Mouse (Mus musculus): Measurements from ENCODE around the gene Fam53b. TPM values are rescaled to one million over a fixed set of nuclear protein-coding genes. Genes with fewer than 3 reads are reported as not detected.

Gene Fam53b
- total and polyA plus RNA-seq, 3 experiments, result 15.6 to 30.9 (median 22.1) TPM

DNA sequence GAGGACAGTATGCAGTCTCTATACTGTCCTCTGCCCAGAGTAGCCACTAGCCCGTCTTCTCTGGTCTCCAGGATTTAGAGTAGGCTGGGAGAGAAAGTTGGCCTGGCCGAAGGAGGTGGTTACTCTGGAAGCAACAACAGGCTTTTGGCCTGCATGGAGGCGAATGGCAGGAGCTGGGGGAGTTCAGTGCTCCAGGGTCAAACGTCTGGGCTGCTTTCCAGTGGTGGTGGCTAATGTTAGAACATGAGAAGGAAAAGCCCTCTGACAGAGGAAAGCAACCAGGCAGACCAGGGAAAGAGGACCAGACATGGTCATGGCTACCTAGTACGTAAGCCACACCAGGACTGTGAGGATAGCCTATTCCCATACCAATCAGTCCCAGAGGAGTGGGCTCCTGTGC, 38.4 kb downstream of the Fam53b start:
- DNase-seq (ENCODE audit: extremely low read depth), result no peak
- Histone ChIP-seq H3K27ac (ENCODE audit: insufficient read depth, low read depth) (no peak overlapping the region), H3K4me1 (ENCODE audit: control insufficient read depth in 1 of 2, insufficient read depth in 2 of 2) (peaks cover 11 to 56% of the 10 kb centered on the region in 2 experiments), H3K36me3 (replicated peaks in 1 of 2; ENCODE audit: control insufficient read depth in 1 of 2, insufficient read depth in 1 of 2, low read length in 1 of 2) (peaks cover 71 to 98% of the 10 kb centered on the region in 2 experiments), H3K79me2 (replicated peaks; ENCODE audit: control insufficient read depth, extremely low read depth, insufficient read depth, poor library complexity, severe bottlenecking) (peaks cover 8% of the 10 kb centered on the region; the same call in 1 of the 2 replicates), H3K4me3 (replicated peaks in 1 of 3; ENCODE audit: low read depth in 2 of 3, low read length in 2 of 3, poor library complexity in 1 of 3) (no peak overlapping the region), H3K27me3 (replicated peaks) (no peaks in the 10 kb centered on the region), H3K9ac (ENCODE audit: insufficient read depth, low read depth) (no peak overlapping the region), H3K9me3 (replicated peaks; ENCODE audit: low read length) (no peaks in the 10 kb centered on the region), H3K4me2 (ENCODE audit: insufficient read depth, low read depth, poor library complexity, severe bottlenecking) (no peak overlapping the region)
- dilution Hi-C loops (cut with MboI; ENCODE audit: extremely low pct_ligation_motif_present, extremely low pct_unique_long_range_greater_than_20kb, low sequenced_read_pairs) (no loop called here), in situ Hi-C loops (cut with MboI; ENCODE audit: low pct_ligation_motif_present, low pct_unique_long_range_greater_than_20kb, low sequenced_read_pairs) (no loop called here)
- no peak for TF ChIP-seq ETS1 (conservative IDR thresholded peaks at IDR 0.05; ENCODE audit: low read depth, low read length)
- no peak for TF ChIP-seq ZNF384 (IDR thresholded peaks at IDR 0.05; ENCODE audit: low read depth, low read length)
- no peak for TF ChIP-seq MYC (IDR thresholded peaks at IDR 0.05; ENCODE audit: low read depth, low read length)
- TF ChIP-seq RAD21 (IDR thresholded peaks at IDR 0.05; ENCODE audit: low read depth, low read length), result no peak
- no peak for TF ChIP-seq E2F4 (IDR thresholded peaks at IDR 0.05; ENCODE audit: insufficient replicate concordance, low read depth, low read length)
- no peak for TF ChIP-seq HCFC1 (IDR thresholded peaks at IDR 0.05; ENCODE audit: low read depth, low read length)
- no peak for TF ChIP-seq USF1 (IDR thresholded peaks at IDR 0.05; ENCODE audit: low read depth, low read length)
- no peak for TF ChIP-seq CTCF (conservative IDR thresholded peaks at IDR 0.05 in 1 of 2, IDR thresholded peaks at IDR 0.05 in 1 of 2; ENCODE audit: low read depth in 2 of 2, low read length in 2 of 2)
- no peak for TF ChIP-seq JUND (conservative IDR thresholded peaks at IDR 0.05; ENCODE audit: low read depth, low read length)
- no peak for TF ChIP-seq RCOR1 (conservative IDR thresholded peaks at IDR 0.05; ENCODE audit: low read depth, low read length)
- TF ChIP-seq MXI1 (IDR thresholded peaks at IDR 0.05; ENCODE audit: low read depth, low read length), result no peak
- no peak for TF ChIP-seq TCF12 (IDR thresholded peaks at IDR 0.05; ENCODE audit: low read depth, low read length)
- no peak for TF ChIP-seq ELF1 (IDR thresholded peaks at IDR 0.05; ENCODE audit: low read depth, low read length)
- TF ChIP-seq CHD1 (IDR thresholded peaks at IDR 0.05; ENCODE audit: low read depth, low read length), result no peak
- no peak for TF ChIP-seq NRF1 (IDR thresholded peaks at IDR 0.05; ENCODE audit: low read depth, low read length)
- no peak for TF ChIP-seq MAZ (IDR thresholded peaks at IDR 0.05; ENCODE audit: low read depth, low read length)
- no peak for TF ChIP-seq POLR2AphosphoS2 (IDR thresholded peaks at IDR 0.05; ENCODE audit: low read depth, low read length)

DNA sequence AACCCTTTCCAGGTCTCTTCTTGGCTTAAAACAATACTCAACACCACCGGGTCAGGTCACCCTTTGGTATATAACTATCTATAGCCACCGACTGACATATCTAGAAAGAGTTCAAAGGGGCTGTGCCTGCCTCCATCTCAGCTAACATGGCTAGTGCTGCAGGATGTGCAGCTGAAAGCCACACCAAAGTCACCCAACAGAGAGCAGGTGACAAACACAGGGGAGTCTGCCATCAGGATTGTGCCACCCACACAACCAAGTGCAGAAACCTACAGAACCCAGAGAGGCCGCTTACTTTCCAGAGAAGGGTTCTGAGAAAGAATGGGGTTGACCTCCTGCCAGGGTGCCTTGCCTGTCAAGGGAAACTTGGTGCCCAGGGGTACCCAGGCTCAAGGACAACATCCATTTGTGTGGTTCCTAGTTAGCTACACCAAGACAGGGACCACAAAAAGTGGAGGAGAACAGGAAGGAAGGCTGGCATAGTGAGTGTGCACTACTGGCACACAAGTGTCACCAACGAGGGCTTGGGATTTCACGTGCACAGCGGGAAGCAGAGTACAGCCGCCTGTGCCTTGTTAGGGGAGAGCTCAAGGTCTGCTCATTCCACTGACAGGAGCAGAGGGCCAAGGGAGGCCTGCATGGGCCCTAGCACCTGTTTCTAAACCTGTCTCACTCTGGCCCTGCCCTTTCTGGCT, 40.5 kb downstream of the Fam53b start:
- Histone ChIP-seq H3K79me2 (replicated peaks; ENCODE audit: control insufficient read depth, extremely low read depth, insufficient read depth, poor library complexity, severe bottlenecking) (no peaks in the 10 kb centered on the region), H3K27me3 (replicated peaks) (no peaks in the 10 kb centered on the region), H3K27ac (ENCODE audit: insufficient read depth, low read depth) (peak overlapping the region; percentile 23; the same call in 1 of the 2 replicates), H3K4me2 (ENCODE audit: insufficient read depth, low read depth, poor library complexity, severe bottlenecking) (no peak overlapping the region), H3K36me3 (replicated peaks in 1 of 2; ENCODE audit: control insufficient read depth in 1 of 2, insufficient read depth in 1 of 2, low read length in 1 of 2) (peaks cover 59 to 96% of the 10 kb centered on the region in 2 experiments), H3K9me3 (replicated peaks; ENCODE audit: low read length) (no peaks in the 10 kb centered on the region), H3K9ac (ENCODE audit: insufficient read depth, low read depth) (no peak overlapping the region), H3K4me1 (ENCODE audit: control insufficient read depth in 1 of 2, insufficient read depth in 2 of 2) (peaks cover 29 to 75% of the 10 kb centered on the region in 2 experiments), H3K4me3 (replicated peaks in 1 of 3; ENCODE audit: low read depth in 2 of 3, low read length in 2 of 3, poor library complexity in 1 of 3) (no peak overlapping the region)
- no peak for TF ChIP-seq CTCF (conservative IDR thresholded peaks at IDR 0.05 in 1 of 2, IDR thresholded peaks at IDR 0.05 in 1 of 2; ENCODE audit: low read depth in 2 of 2, low read length in 2 of 2)
- TF ChIP-seq MAX (IDR thresholded peaks at IDR 0.05; ENCODE audit: low read length), result no peak
- no peak for TF ChIP-seq NELFE (IDR thresholded peaks at IDR 0.05; ENCODE audit: low read depth, low read length)
- TF ChIP-seq POLR2A (IDR thresholded peaks at IDR 0.05; ENCODE audit: low read depth, low read length), result no peak
- TF ChIP-seq GABPA (IDR thresholded peaks at IDR 0.05; ENCODE audit: insufficient replicate concordance, low read depth, low read length), result no peak
- no peak for TF ChIP-seq RAD21 (IDR thresholded peaks at IDR 0.05; ENCODE audit: low read depth, low read length)
- TF ChIP-seq CHD1 (IDR thresholded peaks at IDR 0.05; ENCODE audit: low read depth, low read length), result no peak
- TF ChIP-seq ZMIZ1 (IDR thresholded peaks at IDR 0.05; ENCODE audit: low read depth, low read length), result no peak
- no peak for TF ChIP-seq MXI1 (IDR thresholded peaks at IDR 0.05; ENCODE audit: low read depth, low read length)
- DNase-seq (ENCODE audit: extremely low read depth), result no peak
- dilution Hi-C loops (cut with MboI; ENCODE audit: extremely low pct_ligation_motif_present, extremely low pct_unique_long_range_greater_than_20kb, low sequenced_read_pairs), result no loop called here
- in situ Hi-C loops (cut with MboI; ENCODE audit: low pct_ligation_motif_present, low pct_unique_long_range_greater_than_20kb, low sequenced_read_pairs), result no loop called here

Measured in CH12.LX (cell line).